Mouse (Mus musculus): Measurements from ENCODE around the gene Gm11214.

DNA sequence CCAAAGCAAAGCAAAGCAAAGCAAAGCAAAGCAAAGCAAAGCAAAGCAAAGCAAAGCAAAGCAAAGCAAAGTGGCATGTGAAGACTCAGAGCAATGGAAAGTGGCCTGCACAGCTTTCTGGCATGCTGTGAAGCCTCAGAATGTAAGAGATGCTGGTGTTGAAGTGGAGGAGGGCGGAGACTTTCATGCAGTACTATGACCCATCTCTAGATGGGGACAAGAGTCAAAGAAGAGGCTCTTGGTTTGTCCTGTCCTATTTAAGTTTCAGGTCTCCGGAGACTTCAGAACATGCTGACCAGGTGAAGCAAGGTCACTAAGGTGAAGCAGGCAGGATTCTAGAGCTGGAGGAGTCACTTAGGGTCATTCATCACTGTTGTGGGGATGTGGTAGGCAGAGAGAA lies 41.3 kb downstream of the Gm11214 start:
- TF ChIP-seq EP300 (IDR thresholded peaks at IDR 0.05; ENCODE audit: low read depth) (no peak), CTCF (IDR thresholded peaks at IDR 0.05; ENCODE audit: low read depth) (no peak)
